Mouse (Mus musculus): ENCODE data around the gene Msrb1. TPM values are rescaled to one million over a fixed set of nuclear protein-coding genes. Genes with fewer than 3 reads are reported as not detected.

The Msrb1 gene
- total and polyA plus RNA-seq, 3 experiments, result 14.6 to 76.8 (median 39.2) TPM

- Histone ChIP-seq H3K4me3 (ENCODE audit: low read depth, low read length) (no peak overlapping the region), H3K36me3 (replicated peaks) (peaks cover 24% of the 10 kb centered on the region), H3K9me3 (replicated peaks) (no peaks in the 10 kb centered on the region), H3K27me3 (ENCODE audit: insufficient read depth, low read length) (peaks cover 34% of the 10 kb centered on the region), H3K4me1 (ENCODE audit: insufficient read depth, low read depth, low read length) (peaks cover 3% of the 10 kb centered on the region)
- DNase-seq (ENCODE audit: low spot score), result peak; percentile 72
- TF ChIP-seq TAL1 (conservative IDR thresholded peaks at IDR 0.05; ENCODE audit: low read depth, low read length) (no peak), CTCF (IDR thresholded peaks at IDR 0.05; ENCODE audit: low read depth, low read length) (peak; percentile 80)
- no peak for ATAC-seq (ENCODE audit: extremely low read depth, insufficient number of reproducible peaks, low FRiP score, poor library complexity, severe bottlenecking)
Measured at GRCm38 (mm10) chr17:24745526-24746497, 9.4 kb downstream of the Msrb1 start.

- Histone ChIP-seq H3K4me1 (ENCODE audit: insufficient read depth, low read depth, low read length) (peaks cover 3% of the 10 kb centered on the region), H3K9me3 (replicated peaks) (no peaks in the 10 kb centered on the region), H3K36me3 (replicated peaks) (peaks cover 12% of the 10 kb centered on the region), H3K4me3 (ENCODE audit: low read depth, low read length) (no peak overlapping the region), H3K27me3 (ENCODE audit: insufficient read depth, low read length) (peaks cover 45% of the 10 kb centered on the region)
- no peak for TF ChIP-seq CTCF (IDR thresholded peaks at IDR 0.05; ENCODE audit: low read depth, low read length)
- TF ChIP-seq GATA2 (IDR thresholded peaks at IDR 0.05; ENCODE audit: borderline replicate concordance, low read depth, low read length), result no peak
- no peak for TF ChIP-seq POLR2AphosphoS5 (IDR thresholded peaks at IDR 0.05; ENCODE audit: insufficient replicate concordance, low read depth, low read length)
- TF ChIP-seq GATA1 (IDR thresholded peaks at IDR 0.05; ENCODE audit: borderline replicate concordance, low read length), result no peak
- ATAC-seq (ENCODE audit: extremely low read depth, insufficient number of reproducible peaks, low FRiP score, poor library complexity, severe bottlenecking) (no peak), DNase-seq (ENCODE audit: low spot score) (no peak)
Measured at GRCm38 (mm10) chr17:24746986-24747385, 10.5 kb downstream of the Msrb1 start.

- no peaks in the 10 kb centered on the region for H3K36me3 ChIP-seq (replicated peaks)
- H3K4me1 ChIP-seq (ENCODE audit: insufficient read depth, low read depth, low read length), result peaks cover 9% of the 10 kb centered on the region
- no peak for DNase-seq (ENCODE audit: low spot score)
- peaks cover 72% of the 10 kb centered on the region for H3K27me3 ChIP-seq (ENCODE audit: insufficient read depth, low read length)
- no peak overlapping the region for H3K4me3 ChIP-seq (ENCODE audit: low read depth, low read length)
- no peaks in the 10 kb centered on the region for H3K9me3 ChIP-seq (replicated peaks)
- ATAC-seq (ENCODE audit: extremely low read depth, insufficient number of reproducible peaks, low FRiP score, poor library complexity, severe bottlenecking), result no peak
- TF ChIP-seq GATA1 (IDR thresholded peaks at IDR 0.05; ENCODE audit: borderline replicate concordance, low read length) (no peak), TAL1 (conservative IDR thresholded peaks at IDR 0.05; ENCODE audit: low read depth, low read length) (no peak), GATA2 (IDR thresholded peaks at IDR 0.05; ENCODE audit: borderline replicate concordance, low read depth, low read length) (no peak), POLR2AphosphoS5 (IDR thresholded peaks at IDR 0.05; ENCODE audit: insufficient replicate concordance, low read depth, low read length) (no peak), CTCF (IDR thresholded peaks at IDR 0.05; ENCODE audit: low read depth, low read length) (no peak)
Measured at GRCm38 (mm10) chr17:24751528-24751927, 15.1 kb downstream of the Msrb1 start.

- no peaks in the 10 kb centered on the region for H3K36me3 ChIP-seq (replicated peaks)
- no peak for DNase-seq (ENCODE audit: low spot score)
- no peak for ATAC-seq (ENCODE audit: extremely low read depth, insufficient number of reproducible peaks, low FRiP score, poor library complexity, severe bottlenecking)
Measured at GRCm38 (mm10) chr17:24752415-24753394, 16.3 kb downstream of the Msrb1 start, which contains the start of gene Hs3st6. Hs3st6 (plus strand) TSS chr17:24752988.

GRCm38 (mm10) chr17:24757394-24757793 lies 21.0 kb downstream of the Msrb1 start:
- H3K4me1 ChIP-seq (ENCODE audit: insufficient read depth, low read depth, low read length), result peaks cover 8% of the 10 kb centered on the region
- H3K36me3 ChIP-seq (replicated peaks), result no peaks in the 10 kb centered on the region
- no peak overlapping the region for H3K4me3 ChIP-seq (ENCODE audit: low read depth, low read length)
- peaks cover 68% of the 10 kb centered on the region for H3K27me3 ChIP-seq (ENCODE audit: insufficient read depth, low read length)
- no peaks in the 10 kb centered on the region for H3K9me3 ChIP-seq (replicated peaks)
- DNase-seq (ENCODE audit: low spot score), result no peak
- TF ChIP-seq CTCF (IDR thresholded peaks at IDR 0.05; ENCODE audit: low read depth, low read length), result no peak
- TF ChIP-seq GATA2 (IDR thresholded peaks at IDR 0.05; ENCODE audit: borderline replicate concordance, low read depth, low read length), result no peak
- no peak for TF ChIP-seq GATA1 (IDR thresholded peaks at IDR 0.05; ENCODE audit: borderline replicate concordance, low read length)
- no peak for TF ChIP-seq TAL1 (conservative IDR thresholded peaks at IDR 0.05; ENCODE audit: low read depth, low read length)
- no peak for TF ChIP-seq POLR2AphosphoS5 (IDR thresholded peaks at IDR 0.05; ENCODE audit: insufficient replicate concordance, low read depth, low read length)
- ATAC-seq (ENCODE audit: extremely low read depth, insufficient number of reproducible peaks, low FRiP score, poor library complexity, severe bottlenecking), result no peak

More at GRCm38 (mm10) chr17:24752415-24753394, 16.3 kb downstream of the Msrb1 start, which contains the start of gene Hs3st6:
- no peaks in the 10 kb centered on the region for H3K9me3 ChIP-seq (replicated peaks)
- peaks cover 71% of the 10 kb centered on the region for H3K27me3 ChIP-seq (ENCODE audit: insufficient read depth, low read length)
- peaks cover 9% of the 10 kb centered on the region for H3K4me1 ChIP-seq (ENCODE audit: insufficient read depth, low read depth, low read length)
- no peak for TF ChIP-seq GATA2 (IDR thresholded peaks at IDR 0.05; ENCODE audit: borderline replicate concordance, low read depth, low read length)
- TF ChIP-seq CTCF (IDR thresholded peaks at IDR 0.05; ENCODE audit: low read depth, low read length), result no peak
- no peak for TF ChIP-seq GATA1 (IDR thresholded peaks at IDR 0.05; ENCODE audit: borderline replicate concordance, low read length)
- no peak for TF ChIP-seq POLR2AphosphoS5 (IDR thresholded peaks at IDR 0.05; ENCODE audit: insufficient replicate concordance, low read depth, low read length)
- TF ChIP-seq TAL1 (conservative IDR thresholded peaks at IDR 0.05; ENCODE audit: low read depth, low read length), result no peak
- H3K4me3 ChIP-seq (ENCODE audit: low read depth, low read length), result peak within 1 kb of the TSS; percentile 54; the same call in 1 of the 2 replicates

Data from G1E (cell line).